Mouse (Mus musculus): Measurements from ENCODE around the gene Inpp5b.
A peak's percentile ranks its signal among the peaks of the same experiment; 100 is the strongest.
"Not testable (repeated sequence)": the region's sequence is repeated elsewhere in the genome, so short reads cannot be mapped to it uniquely, and the experiment has no call there.

Inpp5b gene

DNA sequence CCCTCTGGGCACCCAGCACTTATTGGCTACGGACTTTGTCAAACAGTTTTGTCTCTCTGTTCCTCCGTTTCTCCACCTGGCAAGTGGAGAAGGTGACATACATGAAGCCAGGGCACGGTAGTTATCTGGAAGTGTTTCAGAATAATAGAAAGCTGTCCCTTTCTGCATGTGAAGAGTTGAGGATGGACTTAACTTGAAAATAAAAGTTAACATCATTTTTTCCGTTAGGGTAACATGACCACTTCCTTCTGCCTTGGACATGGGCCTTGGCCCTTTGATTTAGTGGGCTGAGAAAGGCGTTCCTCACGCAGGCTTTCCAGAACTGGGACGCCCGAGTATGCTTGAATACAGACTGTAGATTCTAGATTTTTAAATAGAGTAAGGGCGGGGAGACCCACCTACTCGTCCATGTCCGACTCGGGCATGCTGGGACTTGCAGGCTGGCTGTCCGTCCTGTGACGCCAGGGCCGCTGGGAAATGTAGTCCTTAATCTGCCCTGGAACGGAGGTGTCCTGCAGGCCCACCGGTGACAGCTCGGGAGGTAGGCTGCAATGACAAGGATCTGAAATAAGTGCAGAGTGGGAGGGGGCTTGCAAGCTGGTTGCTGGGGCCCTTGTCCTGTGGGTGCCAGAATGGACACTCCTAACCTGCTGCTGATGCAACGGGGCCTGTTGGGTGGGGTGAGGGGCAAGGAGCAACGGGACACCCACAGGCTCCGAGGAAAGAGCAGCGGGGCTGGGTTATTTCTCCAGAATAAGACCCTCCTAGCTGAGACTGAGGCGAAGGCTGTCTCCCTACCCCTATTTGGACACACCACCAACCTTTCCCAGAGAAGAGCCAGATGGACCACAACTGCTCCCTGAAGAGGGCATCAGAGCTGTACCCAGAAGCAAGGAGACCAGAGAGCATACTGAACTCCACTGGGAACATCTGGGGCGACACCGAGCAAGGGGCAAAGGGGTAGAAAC, at the start of gene Inpp5b:
TSS of gene Inpp5b (plus strand) at position 475 of the 968 bp plus-strand sequence.
- DNase-seq (ENCODE audit: low spot score in 2 of 2) = peak; percentile 52 to 81

DNA sequence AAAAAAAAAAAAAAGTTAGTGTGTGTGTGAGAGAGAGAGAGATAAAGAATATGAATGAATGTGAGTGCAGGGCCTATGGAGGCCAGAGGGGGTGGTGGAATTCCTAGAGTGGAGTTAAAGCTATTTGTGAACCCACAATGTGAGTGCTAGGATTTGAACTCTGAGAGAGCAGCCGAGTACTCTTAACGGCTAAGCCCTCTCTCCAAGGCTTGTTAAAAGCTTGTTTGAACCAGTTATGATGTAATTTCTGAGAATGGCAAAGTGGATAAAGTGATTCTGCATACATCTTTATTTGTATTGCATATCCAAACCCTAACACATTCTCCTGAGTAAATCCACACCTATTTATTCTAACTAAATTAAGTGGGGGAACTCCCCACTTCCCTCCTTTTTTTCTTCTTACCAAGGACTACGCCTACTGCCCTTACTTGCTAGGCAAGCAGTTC, 49.2 kb upstream of the Inpp5b start:
- no peak for DNase-seq (ENCODE audit: low spot score in 2 of 2)

DNA sequence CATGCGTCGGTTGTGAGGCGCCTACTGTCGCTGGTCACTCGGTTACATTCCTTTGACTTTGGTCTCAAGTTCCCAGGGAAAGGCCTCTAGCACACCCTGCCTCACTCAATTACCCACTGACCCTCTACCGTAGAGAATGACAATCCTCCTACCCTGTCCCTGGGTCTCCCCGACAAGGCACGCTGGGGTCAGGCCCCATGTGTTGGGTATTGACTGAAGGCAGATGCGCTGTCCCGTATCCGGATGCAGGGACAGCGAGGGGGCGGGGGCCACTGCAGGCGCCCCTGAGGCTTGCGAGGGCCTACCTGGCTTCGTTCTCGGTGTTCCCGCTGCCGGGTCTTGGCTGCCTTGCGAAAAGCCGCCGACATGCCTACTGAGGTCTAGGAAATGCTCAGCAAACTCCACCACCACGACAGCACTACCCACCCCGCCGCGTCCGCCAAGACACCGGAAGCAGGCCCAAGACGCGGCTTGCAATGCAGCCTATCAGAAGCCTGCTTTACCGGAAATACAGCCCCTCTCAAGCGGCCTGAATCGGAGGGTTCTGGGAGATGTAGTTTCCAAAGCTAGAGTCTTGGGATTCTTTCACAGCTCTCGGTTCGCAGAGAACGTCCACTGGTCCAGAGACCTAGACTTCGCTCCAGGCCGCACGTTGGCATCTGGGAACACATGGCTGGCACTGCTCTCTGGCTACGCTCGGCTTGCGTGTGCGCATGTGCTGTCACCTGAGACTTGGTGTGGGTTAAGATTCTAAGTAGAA, 48.3 kb upstream of the Inpp5b start, which contains the start of gene Utp11:
TSS of gene Utp11 (minus strand) at position 466 of the 760 bp plus-strand sequence.
- DNase-seq (ENCODE audit: low spot score in 2 of 2) = peak; percentile 75 to 87

DNA sequence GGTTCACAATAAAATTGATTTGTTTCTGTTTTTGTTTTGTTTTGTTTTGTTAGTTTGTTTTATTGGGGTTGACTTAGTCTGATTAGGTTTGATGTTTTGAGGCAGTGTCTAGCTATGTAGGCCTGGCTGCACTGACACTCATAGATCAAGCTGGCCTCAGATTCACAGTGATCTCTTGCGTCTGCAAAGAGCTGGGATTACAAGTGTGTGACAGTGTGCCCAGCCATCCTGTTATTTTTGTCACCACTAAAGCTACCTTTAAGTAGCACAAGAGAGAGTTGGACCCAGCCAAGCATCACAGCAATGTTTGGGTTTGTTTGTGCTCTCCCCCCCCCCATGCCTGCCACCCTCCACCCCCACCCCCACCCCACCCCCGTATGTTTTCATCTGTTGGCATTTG, 47.1 kb upstream of the Inpp5b start:
- DNase-seq (ENCODE audit: low spot score in 2 of 2) = no peak

DNA sequence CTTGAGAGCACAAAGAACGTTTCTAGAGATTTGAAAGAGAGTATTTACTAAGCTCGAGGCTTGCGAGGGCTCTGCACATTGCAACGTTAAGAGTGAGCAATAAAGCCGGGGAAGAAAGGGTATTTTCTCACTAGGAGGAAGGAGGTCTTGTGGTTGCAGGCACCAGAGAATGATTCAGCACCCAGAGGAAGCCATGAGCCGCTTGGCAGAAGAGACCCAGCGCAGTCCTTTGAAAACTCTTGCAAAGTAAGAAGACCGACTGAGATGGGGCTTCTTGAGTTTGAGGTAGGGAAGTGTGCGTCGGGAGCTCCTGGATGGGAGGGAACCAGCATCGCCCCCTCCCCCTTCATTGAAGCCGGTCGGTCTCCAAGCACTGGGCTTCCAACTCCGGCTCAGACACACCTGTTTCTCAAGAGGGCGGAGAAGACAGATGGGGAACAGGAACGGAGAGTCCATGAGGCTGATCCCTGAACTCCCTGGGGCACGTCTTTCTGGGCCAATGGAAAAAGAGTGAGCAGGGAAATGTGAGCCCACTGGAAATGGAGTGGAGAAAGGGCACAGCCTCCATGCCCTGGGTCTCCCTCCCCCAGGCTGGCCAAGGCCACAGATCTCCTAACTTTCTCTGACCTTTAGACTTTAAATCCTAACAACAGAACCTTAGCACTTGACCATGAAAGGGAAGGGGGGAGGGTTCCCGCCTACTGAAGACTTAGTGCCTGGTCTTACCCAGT, 45.7 kb upstream of the Inpp5b start:
- no peak for DNase-seq (ENCODE audit: low spot score in 2 of 2)

DNA sequence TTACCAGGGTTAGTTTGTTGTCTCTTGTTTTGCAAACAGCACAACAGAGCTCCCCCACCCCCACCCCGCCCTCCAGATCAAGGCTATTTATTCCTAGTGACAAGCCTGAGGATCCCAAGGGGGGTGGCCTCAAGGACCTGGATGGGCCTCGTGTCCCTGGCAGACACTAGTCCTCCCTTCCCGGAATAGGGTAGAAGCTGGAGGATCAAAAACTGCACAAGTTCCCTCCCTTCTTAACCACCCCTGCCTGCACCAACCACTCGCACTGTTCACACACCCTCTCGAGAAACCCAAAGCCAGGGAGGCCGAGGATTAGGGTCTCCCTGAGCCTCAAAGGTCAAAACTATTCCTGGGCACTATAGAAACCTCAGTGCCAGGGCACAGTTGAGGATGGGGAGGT, 41.9 kb upstream of the Inpp5b start:
- no peak for DNase-seq (ENCODE audit: low spot score in 2 of 2)

DNA sequence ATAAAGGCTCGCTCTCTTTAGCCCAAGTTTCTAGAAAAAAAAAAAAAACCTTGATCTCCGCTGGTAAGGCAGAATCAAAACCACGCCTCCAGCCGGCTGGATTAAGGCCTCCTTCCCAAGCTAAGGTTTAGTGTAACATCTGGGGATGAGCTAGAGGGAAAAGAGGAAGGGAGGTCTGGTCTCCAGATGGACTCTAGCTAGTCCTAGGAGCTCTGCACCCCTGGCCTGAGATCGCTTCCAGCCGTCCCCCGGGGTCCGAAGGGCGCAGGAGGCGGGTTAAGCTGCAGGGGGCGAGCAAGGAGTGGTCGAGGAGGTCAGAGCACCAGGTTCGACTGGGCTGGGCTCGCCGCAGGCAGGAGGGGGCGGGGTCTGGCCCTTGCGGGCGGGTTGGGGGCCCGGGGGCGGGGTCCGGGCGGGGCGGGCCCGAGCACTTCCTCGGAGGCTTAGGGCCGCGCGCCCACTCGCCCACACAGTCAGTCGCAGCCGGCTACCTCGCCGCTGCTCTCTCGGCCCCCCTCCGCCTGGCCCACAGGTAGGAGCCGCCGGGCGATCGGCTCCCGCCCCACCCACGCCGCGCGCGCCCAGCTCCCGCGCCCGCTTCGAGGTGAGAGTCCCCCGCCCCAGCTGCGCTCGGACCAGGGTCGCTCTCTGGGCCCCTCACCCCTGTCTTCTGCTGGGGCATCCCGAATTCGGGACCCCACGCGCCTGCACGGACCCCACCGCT, 41.2 kb upstream of the Inpp5b start, which contains the start of gene Fhl3:
TSS of gene Fhl3 (plus strand) at position 454 of the 724 bp plus-strand sequence.
- no peak for DNase-seq (ENCODE audit: low spot score in 2 of 2)

DNA sequence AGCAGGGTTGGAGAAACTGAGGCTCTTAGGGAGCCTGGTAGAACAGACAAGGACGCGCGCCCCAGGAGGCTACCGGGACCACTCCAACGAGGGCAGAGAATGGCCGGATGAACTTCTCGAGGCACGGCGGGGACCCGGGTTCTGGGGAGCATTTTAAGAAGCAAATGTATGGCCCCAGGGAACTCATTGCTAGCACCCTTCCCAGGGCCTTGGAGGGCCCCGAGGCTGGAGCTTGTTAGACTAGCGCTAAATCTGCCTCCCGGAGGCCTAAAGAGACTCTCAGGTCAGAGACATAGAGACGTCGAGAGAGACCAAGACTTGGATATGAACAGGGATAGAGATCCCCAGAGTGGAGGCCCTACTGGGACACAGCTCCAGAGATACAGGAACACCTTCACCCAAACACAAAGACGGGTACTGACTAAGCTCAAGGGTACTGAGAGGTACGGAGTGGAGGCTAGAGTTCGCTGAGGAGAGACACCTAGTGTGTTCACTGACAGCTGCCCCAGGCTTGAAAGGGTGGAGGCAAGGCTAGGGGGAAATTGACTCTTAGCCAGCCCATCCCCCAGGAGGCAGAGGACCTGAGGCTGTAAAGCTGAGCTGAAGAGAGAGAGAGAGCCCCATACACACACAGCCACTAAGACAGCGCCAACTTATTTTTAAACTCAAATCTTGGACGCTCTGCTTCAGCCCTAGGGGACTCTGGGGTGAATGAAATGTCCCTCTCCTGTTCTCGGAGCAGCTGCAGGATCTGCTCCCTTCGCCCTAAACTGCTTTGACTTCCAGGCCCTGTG, 40.4 kb upstream of the Inpp5b start:
- DNase-seq (ENCODE audit: low spot score in 2 of 2) = no peak

DNA sequence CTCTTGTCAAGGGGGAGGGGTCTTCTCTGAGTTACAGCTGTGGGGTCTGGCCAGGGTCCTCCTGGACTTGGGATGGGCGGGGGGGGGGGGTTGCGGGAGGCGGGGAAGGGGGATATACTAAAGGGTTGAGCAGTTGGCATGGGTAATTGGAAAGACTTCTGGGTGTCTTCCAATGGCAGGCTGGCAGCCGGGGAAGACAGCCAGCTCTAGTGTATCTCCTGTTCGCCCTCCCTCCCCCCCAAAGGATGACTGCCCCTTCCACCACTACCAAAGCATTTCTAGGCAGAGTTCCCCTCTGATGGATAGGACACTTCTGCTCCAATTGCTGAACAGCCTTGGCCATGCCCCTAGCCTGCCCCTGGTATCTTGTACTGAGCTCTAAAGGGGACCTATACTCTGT, 39.7 kb upstream of the Inpp5b start:
- DNase-seq (ENCODE audit: low spot score in 2 of 2) = no peak

DNA sequence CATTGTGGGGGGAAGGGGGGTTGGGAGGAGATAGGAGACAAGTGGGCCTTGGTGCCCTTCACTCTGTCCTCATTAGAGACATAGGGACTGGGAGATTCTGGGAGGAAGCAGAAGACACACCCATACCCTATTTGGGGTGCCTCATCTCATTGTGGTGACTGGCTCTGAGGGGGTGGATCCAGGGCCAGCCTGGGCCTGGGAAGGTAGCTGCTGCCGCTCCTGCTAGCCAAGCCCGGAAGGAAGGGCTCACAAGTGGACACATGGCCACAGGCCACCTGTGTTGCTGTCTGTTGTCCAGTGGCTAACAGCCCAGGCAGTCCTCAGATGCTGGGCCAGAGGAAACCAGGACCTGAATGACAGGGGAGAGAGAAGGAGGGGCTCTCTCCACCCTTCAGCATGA, 38.2 kb upstream of the Inpp5b start:
- DNase-seq (ENCODE audit: low spot score in 2 of 2) = no peak

DNA sequence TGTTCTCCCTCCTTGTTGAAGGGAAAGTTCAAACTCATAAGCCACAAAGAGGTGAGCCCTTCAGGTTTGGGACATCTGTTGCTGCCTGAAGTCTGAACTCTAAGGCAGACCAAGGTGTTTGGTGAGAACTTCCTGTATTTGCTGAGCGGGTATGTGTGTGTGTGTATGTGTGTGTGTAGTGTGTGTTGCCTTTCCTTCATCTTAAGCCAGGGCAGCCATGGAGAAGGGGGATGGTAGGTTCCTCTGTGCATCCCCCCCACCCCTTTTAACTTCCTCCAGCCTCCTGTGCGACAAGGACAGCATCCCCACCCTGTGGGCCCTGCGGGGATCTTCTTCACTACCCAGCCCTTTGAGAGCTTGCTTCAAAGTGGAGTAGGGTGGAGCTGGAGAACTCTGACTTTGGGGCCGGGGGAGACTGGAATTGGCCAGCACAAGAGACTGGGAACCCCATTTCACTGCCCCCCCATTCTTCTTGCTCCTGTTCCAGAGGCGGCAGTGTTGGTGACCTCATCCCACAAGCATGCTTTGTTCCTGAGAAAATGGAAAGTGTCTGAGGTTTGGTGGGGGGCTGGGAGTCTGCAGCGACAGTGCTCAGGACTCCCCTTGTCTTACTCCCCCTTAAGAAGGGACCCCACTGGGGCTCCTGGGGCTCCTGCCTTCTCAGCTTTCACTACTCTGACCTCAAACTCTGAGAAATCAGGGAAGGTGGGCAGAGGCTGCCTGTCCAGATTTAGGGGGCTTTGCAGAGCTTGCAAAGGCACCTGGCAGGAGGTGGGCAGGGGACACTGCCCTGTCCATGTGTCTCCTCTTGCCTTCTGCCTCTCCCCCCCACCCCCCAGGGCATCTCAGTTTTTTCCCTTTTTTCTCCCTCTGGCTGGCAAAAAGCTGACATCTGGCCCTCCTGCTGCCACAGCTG, 37.5 kb upstream of the Inpp5b start:
- DNase-seq (ENCODE audit: low spot score in 2 of 2) = no peak

DNA sequence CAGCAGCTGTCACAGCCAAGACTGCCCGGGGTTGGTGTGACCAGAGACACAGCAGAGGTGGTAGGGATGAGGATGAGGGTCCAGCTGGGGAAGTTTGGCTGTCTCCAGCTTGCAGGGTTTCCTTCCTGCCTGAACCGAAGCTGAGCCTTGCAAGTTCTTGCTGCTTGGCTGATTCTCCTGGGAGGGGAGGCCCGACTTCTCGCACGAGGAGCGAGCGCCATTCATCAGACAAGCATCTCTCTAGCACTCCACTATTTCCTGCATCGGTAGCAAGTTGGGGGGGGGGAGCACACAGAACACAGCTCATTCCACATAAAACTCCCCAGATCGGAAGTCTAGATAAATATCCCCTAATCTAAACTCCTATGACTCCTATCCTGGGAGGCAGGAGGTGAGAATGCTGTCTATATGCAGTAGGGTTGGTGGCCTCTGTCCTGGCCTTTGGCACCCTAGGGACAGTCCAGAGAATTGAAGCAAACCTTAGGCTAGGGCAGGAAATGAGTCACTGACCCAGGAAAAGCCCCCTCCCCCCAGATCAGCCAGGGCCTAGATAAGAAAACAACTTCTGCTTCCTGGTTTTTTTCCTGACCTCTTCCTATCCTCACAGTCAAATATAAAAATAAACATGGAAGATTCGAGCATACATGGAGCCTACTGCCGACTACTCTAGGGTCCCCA, 36.7 kb upstream of the Inpp5b start:
- DNase-seq (ENCODE audit: low spot score in 2 of 2) = no peak

DNA sequence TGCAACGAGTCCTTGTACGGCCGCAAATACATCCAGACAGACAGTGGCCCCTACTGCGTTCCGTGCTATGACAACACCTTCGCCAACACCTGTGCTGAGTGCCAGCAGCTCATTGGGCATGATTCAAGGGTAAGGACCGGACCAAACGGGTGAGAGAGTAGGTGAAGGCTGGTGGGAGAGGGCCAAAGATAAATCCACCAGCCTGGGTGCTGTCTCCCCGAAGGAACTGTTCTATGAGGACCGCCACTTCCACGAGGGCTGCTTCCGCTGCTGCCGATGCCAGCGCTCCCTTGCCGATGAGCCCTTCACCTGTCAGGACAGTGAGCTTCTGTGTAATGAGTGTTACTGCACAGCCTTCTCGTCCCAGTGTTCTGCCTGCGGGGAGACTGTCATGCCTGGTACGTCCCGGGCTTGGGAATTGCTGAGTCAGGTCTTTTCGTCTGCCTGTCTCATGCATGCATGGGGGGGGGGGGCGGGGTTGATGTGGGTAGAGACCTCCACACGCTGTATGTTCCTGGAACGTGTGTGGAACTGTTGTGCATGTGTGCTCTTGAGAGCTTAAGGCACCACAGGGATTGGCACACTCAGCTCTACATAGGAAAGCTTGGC, 35.9 kb upstream of the Inpp5b start:
- no peak for DNase-seq (ENCODE audit: low spot score in 2 of 2)

DNA sequence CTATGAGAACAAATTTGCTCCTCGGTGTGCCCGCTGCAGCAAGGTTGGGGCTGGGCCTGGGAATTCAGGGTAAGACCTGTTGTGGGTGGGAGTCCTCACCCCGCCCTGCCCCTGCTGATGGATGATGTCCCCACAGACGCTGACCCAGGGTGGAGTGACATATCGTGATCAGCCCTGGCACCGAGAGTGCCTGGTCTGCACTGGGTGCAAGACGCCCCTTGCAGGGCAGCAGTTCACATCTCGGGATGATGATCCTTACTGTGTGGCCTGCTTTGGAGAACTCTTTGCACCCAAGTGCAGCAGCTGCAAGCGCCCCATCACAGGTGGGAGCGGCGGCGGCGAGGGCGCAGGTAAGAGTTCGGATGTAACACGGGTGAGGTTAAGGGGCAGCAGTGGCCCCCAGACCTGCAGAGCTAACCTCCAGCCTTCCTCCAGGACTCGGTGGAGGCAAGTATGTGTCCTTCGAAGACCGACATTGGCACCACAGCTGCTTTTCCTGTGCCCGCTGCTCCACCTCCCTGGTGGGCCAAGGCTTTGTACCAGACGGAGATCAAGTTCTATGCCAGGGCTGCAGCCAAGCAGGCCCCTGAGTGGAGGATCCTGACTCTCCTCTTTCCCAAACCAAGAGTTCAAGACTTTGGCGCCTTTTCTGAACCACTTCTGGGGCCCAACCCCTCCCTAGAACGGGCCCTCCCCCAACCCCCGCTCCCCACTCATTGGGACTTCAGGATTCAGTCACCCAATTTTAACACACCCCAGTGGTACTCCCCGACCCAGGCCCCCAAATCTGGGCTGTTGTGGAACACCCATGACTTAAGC, 34.1 kb upstream of the Inpp5b start:
- not testable (repeated sequence) for DNase-seq (ENCODE audit: low spot score in 2 of 2)

DNA sequence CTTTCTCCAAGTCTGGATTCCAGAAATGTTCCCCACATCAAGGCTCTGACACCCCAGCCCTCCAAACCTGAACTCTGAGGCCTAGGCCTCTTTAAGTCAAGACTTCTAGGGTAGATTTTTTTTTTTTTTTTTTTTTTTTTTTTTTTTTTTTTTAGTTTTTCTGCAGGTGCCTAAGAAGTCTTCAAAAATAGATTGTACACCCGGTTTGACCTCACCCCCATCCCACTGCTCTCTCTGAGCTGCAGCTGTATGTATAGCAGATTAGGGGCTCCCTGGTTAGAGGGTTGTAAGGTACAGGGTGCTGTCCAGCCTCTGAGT, 33.5 kb upstream of the Inpp5b start:
- DNase-seq (ENCODE audit: low spot score in 2 of 2) = not testable (repeated sequence)

DNA sequence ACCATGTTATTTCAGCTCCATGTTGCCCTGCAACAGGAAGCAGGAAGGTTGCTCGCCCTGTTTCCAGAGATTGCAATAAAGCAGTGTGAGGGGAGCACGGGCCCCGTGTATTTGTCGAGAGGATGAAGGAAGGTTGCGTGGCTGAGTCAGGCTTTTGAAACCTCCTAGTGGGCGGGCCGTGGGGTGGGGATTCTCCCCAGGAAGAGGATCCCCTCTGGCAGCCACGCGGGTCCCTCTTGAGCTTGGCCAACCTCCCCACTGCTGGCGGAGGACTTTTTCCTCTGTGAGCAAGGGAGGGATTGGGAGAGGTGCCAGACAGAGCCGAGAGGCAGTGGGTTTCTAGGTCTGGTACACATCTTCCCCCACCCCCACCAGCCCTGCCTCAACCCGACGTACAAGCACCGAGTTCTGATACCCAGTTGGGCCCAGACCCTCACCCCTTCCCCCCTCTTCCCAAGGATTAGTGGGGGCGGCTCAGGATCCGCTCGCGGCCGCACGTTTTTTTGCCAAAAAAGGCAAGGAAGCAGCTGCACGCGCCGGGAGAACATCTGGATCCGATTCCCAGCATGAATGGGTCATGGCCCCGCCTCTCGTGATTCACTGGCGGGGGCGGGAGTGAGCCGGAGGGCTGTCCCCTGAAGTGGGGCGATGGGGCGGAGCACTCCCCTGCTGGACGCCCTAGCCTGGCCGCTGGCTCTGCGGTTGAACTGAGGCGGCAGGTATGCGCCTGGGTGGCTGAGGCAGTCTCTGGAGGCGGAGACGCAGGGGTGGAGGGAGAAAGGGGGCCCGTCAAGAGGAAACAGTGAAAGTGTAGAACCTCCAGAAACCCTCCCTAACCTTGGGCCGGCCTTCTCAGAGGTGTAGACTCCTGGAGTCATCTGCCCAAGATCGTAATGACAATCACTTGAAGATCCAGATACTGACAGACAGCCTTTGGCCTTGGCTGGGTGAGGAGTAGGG, 32.9 kb upstream of the Inpp5b start:
- peak in 1 of 2 experiments; percentile 69 for DNase-seq (ENCODE audit: low spot score in 2 of 2)
